9 mouse cellular contexts compared by ENCODE assay signal in the genomic region with DNA sequence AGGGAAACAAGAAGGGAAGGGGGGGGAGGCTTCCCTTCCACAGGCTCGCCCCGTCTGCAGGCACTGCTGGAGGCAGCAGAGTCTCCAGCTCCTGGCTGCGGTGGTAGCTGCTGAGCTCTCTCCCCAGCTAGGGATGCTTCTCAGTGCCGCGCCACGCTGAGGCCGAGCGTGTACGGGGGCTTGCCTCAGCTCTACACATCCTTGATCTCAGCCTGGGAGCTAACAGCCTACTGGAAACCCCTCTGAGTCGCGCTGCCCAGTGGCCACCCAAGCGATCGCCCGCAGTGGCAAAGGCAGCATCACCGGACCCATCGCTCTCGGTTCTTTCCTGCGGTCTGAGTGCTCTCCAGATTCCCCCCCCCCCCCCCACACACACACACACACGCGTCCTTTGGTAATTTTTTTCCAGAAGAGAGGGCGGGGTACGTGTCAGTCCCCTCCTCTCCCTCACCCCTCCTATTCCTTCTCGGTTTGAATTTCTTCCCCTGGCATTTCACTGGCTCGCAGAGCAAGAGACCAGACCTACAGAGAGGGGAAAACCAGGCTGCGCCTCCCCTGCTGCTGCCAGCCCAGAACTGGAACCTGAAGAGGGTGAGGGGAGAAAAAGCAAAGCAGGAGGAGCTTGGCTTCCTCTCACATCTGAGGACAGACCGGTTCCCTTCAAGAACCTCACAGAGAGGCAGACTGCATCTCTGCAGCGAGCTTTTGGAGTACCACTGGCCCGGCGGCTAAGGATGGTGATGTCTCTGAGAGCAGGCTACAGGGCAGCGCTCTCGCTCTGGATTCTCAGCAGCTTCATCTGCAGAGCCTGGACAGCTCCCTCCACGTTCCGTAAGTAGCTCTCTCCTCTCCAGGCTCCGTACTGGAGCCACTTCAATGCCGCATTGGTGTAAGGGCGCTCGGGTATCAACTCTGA. TPM values are rescaled to one million over a fixed set of nuclear protein-coding genes. Genes with fewer than 3 reads are reported as not detected.
DNase-seq lines count a peak whose midpoint lies in the region; ATAC-seq lines count a peak whose summit lies in the region.
"Had no signal": no experiment of that assay in that cellular context is flagged by ENCODE, and none has a peak within 500 bp of the region (broad histone marks: within the 10 kb centered on the region; RNA-seq: fewer than 3 reads in every experiment).

No protein-coding gene starts in this region.

- H3K27me3 ChIP-seq in intestine, embryonic 14.5 days (replicated peaks; ENCODE audit: control insufficient read depth, insufficient read depth, low read length): 0 out of 2 replicates have a peak, but pooled peaks cover 7% of the 10 kb centered on the region
- 0 out of 2 replicates have a peak, but pooled peaks cover 3% of the 10 kb centered on the region for H3K27me3 ChIP-seq in intestine, embryonic 16.5 days (replicated peaks; ENCODE audit: control insufficient read depth, insufficient read depth, low read length)

- no peaks in the 10 kb centered on the region for H3K9me3 ChIP-seq in intestine, embryonic 14.5 days (ENCODE audit: control insufficient read depth, low read length)
- H3K9me3 ChIP-seq in intestine, embryonic 16.5 days (ENCODE audit: control insufficient read depth, low read length): no peaks in the 10 kb centered on the region

- DNase-seq in intestine, embryonic 14.5 days (ENCODE audit: low spot score): peak; percentile 54
- DNase-seq in cerebellum, postnatal 4 days (ENCODE audit: low spot score in 2 of 2): peak; percentile 23 to 52
- DNase-seq in left cerebral cortex, postnatal 4 days: peak; percentile 58
- DNase-seq in right cerebral cortex, postnatal 10 days (ENCODE audit: low spot score in 2 of 2): peak; percentile 70 to 72
- DNase-seq in gastrocnemius, adult 18-20 months (ENCODE audit: low spot score): no peak
- DNase-seq in T-cell, adult 2 months (ENCODE audit: low spot score): no peak

- WGBS in intestine, embryonic 14.5 days: 5% methylated on average over 35 of the region's 37 CpGs
- WGBS in intestine, embryonic 16.5 days: 6% methylated on average over 35 of the region's 37 CpGs

- H3K27ac ChIP-seq in intestine, embryonic 14.5 days (ENCODE audit: low read depth): no peak overlapping the region
- H3K27ac ChIP-seq in intestine, embryonic 16.5 days (ENCODE audit: low read length): no peak overlapping the region

- no peaks in the 10 kb centered on the region for H3K36me3 ChIP-seq in intestine, embryonic 14.5 days (ENCODE audit: control insufficient read depth, insufficient read depth, low read length)
- H3K36me3 ChIP-seq in intestine, embryonic 16.5 days (ENCODE audit: control insufficient read depth, insufficient read depth, low read length): no peaks in the 10 kb centered on the region

- H3K4me1 ChIP-seq in intestine, embryonic 14.5 days (replicated peaks; ENCODE audit: control insufficient read depth, insufficient read depth, low read length): no peaks in the 10 kb centered on the region
- H3K4me1 ChIP-seq in intestine, embryonic 16.5 days (ENCODE audit: control insufficient read depth, insufficient read depth, low read length): no peaks in the 10 kb centered on the region

- no peak for ATAC-seq in intestine, embryonic 14.5 days (replicated peaks; ENCODE audit: low FRiP score, low TSS enrichment, low read depth)
- ATAC-seq in intestine, embryonic 16.5 days: no peak
- peak; percentile 36 to 48; a peak in 1 of 4 replicates for ATAC-seq in hematopoietic stem cell, adult 5-6 weeks (replicated peaks in 1 of 2; ENCODE audit: insufficient read depth in 1 of 2, low FRiP score in 2 of 2, low TSS enrichment in 1 of 2, low read depth in 1 of 2, poor library complexity in 2 of 2, severe bottlenecking in 2 of 2)

- H3K4me3 ChIP-seq in intestine, embryonic 14.5 days (ENCODE audit: low read depth, low read length): no peak overlapping the region
- no peak overlapping the region for H3K4me3 ChIP-seq in intestine, embryonic 16.5 days (ENCODE audit: low read length)

- no peak overlapping the region for H3K4me2 ChIP-seq in intestine, embryonic 14.5 days (ENCODE audit: low read length)
- no peak overlapping the region for H3K4me2 ChIP-seq in intestine, embryonic 16.5 days (ENCODE audit: low read depth, low read length)

- no peak overlapping the region for H3K9ac ChIP-seq in intestine, embryonic 14.5 days (ENCODE audit: low read length)
- no peak overlapping the region for H3K9ac ChIP-seq in intestine, embryonic 16.5 days (ENCODE audit: low read depth, low read length)

- intact Hi-C loops in left cerebral cortex, postnatal 4 days (cut with DNase I): loop anchor here (5.0 to 10.0 kb wide), 2 partner anchors 975 to 1902 kb away; no protein-coding TSS in a partner anchor

RNA-seq across cellular contexts. Expression of a gene that starts 0.7 kb away (rescaled TPM):
- polyA plus RNA-seq in intestine, embryonic 14.5 days (2014; fragmentation: Nextera tagmentation; extraction: Ambion mirVana): 0.95 and 1.3 TPM in 2 replicates
- 0.89 and 1.7 TPM in 2 replicates for polyA plus RNA-seq in intestine, embryonic 16.5 days (2015; fragmentation: Nextera tagmentation; extraction: Ambion mirVana)
- total RNA-seq in hematopoietic stem cell, adult 5-6 weeks (2017): not detected in 2 replicates
- total RNA-seq in left cerebral cortex, postnatal 4 days (2021): 100 to 1,000 TPM; 100 to 104 TPM
- total RNA-seq in gastrocnemius, adult 18-20 months (2021): 1 to 10 TPM; 7.5 to 8.3 TPM
- total RNA-seq: neutrophil, adult 5-6 weeks had no signal

Comparison
In these comparisons a context has a peak if more than half of its experiments do, and no peak if none do; other contexts are left out.
1. ATAC-seq: peak in hematopoietic stem cell, adult 5-6 weeks (2 of 2); none in intestine, embryonic 14.5 days (single experiment) and intestine, embryonic 16.5 days (single experiment).
2. DNase-seq: peak in intestine, embryonic 14.5 days (single experiment), cerebellum, postnatal 4 days (2 of 2), left cerebral cortex, postnatal 4 days (single experiment) and right cerebral cortex, postnatal 10 days (2 of 2); none in gastrocnemius, adult 18-20 months (single experiment) and T-cell, adult 2 months (single experiment).
3. RNA of a gene that starts 0.7 kb away (total RNA-seq): 100 to 104 TPM in left cerebral cortex, postnatal 4 days; 7.5 to 8.3 TPM in gastrocnemius, adult 18-20 months and not detected in hematopoietic stem cell, adult 5-6 weeks; every median in the first group is over 10 times any median in the second.